Mouse (Mus musculus) C2C12 (cell line): ENCODE data around the gene Mfsd2b. TPM values are rescaled to one million over a fixed set of nuclear protein-coding genes. Genes with fewer than 3 reads are reported as not detected.
"Not testable (repeated sequence)": the region's sequence is repeated elsewhere in the genome, so short reads cannot be mapped to it uniquely, and the experiment has no call there.

ENCODE experiments used
- H3K27me3 ChIP-seq: one replicate; pipeline ENCODE4 v1.6.1; 2011; ENCODE audit not compliant: control insufficient read depth, insufficient read depth, insufficient read length
- H3K36me3 ChIP-seq: one replicate; pipeline ENCODE4 v1.6.1; 2011; ENCODE audit not compliant: control insufficient read depth, insufficient read depth
- H3K4me3 ChIP-seq: one replicate; pipeline ENCODE4 v1.5.1; 2011; ENCODE audit warnings: mild to moderate bottlenecking, control low read depth; ENCODE audit not compliant: poor library complexity, insufficient read depth, severe bottlenecking
- H3K79me2 ChIP-seq: one replicate; pipeline ENCODE4 v1.6.1; 2011; ENCODE audit not compliant: control insufficient read depth, insufficient read depth
- H3K79me3 ChIP-seq: one replicate; pipeline ENCODE4 v1.6.1; 2011; ENCODE audit warnings: low read depth, control low read depth
- H3ac ChIP-seq: one replicate; pipeline ENCODE3; 2011; ENCODE audit warnings: low read depth; ENCODE audit not compliant: control insufficient read depth, insufficient read length
- CEBPB ChIP-seq: IDR thresholded peaks from one replicate; pipeline ENCODE4 v1.6.1; 2011; ENCODE audit warnings: low read depth, mild to moderate bottlenecking, control low read depth, moderate library complexity
- CTCF ChIP-seq: IDR thresholded peaks from one replicate; pipeline ENCODE4 v1.5.1; 2011; ENCODE audit not compliant: control insufficient read depth, insufficient read depth, insufficient read length
- FOSL1 ChIP-seq: IDR thresholded peaks from one replicate; pipeline ENCODE4 v1.8.0; 2011; ENCODE audit warnings: mild to moderate bottlenecking, low read length; ENCODE audit not compliant: poor library complexity, insufficient read depth, severe bottlenecking
- MAX ChIP-seq: IDR thresholded peaks from one replicate; pipeline ENCODE4 v1.6.1; 2011; ENCODE audit warnings: mild to moderate bottlenecking, control low read depth
- MYOD1 ChIP-seq: IDR thresholded peaks from one replicate; pipeline ENCODE4 v1.6.1; 2011; ENCODE audit warnings: low read depth; ENCODE audit not compliant: control insufficient read depth, insufficient read length
- MYOG ChIP-seq: IDR thresholded peaks from one replicate; pipeline ENCODE4 v1.6.1; 2011; ENCODE audit not compliant: control insufficient read depth, insufficient read length; ENCODE audit errors: extremely low read depth
- USF1 ChIP-seq: IDR thresholded peaks from one replicate; pipeline ENCODE4 v1.6.1; 2011; ENCODE audit warnings: low read depth, mild to moderate bottlenecking, control low read depth, moderate library complexity
- polyA plus RNA-seq: library from polyadenylated mRNA; unstranded; fragments of >200 nt; fragmentation: generic; extraction: Trizol; gene quantifications from one replicate; pipeline ENCODE4 v1.2.1, GENCODE M21; 2012; ENCODE audit warnings: missing spikeins

Gene Mfsd2b
- polyA plus RNA-seq, 1 experiment: 0.08 TPM

GRCm38 (mm10) chr12:4898024-4898423 is 23.9 kb upstream of the Mfsd2b start:
- Histone ChIP-seq H3K79me2 (no peaks in the 10 kb centered on the region), H3K79me3 (no peaks in the 10 kb centered on the region), H3ac (no peak overlapping the region), H3K36me3 (peaks cover 18% of the 10 kb centered on the region), H3K27me3 (no peaks in the 10 kb centered on the region), H3K4me3 (no peak overlapping the region)
- TF ChIP-seq CEBPB (no peak), MYOG (no peak), MAX (no peak), USF1 (no peak)

- H3K27me3 ChIP-seq: no peaks in the 10 kb centered on the region
- H3K79me2 ChIP-seq: no peaks in the 10 kb centered on the region
- H3K4me3 ChIP-seq: no peak overlapping the region
- H3K79me3 ChIP-seq: no peaks in the 10 kb centered on the region
- no peak overlapping the region for H3ac ChIP-seq
- H3K36me3 ChIP-seq: peaks cover 26% of the 10 kb centered on the region
- TF ChIP-seq USF1 (no peak), FOSL1 (no peak), MAX (no peak), MYOD1 (no peak), CEBPB (no peak)
These were observed 15.7 kb upstream of the Mfsd2b start for GRCm38 (mm10) chr12:4889891-4890290.

GRCm38 (mm10) chr12:4889251-4889650 is 15.1 kb upstream of the Mfsd2b start:
- Histone ChIP-seq H3K27me3 (no peaks in the 10 kb centered on the region), H3K4me3 (no peak overlapping the region), H3K79me2 (no peaks in the 10 kb centered on the region), H3K79me3 (no peaks in the 10 kb centered on the region), H3ac (no peak overlapping the region), H3K36me3 (peaks cover 26% of the 10 kb centered on the region)
- no peak for TF ChIP-seq CTCF
- no peak for TF ChIP-seq FOSL1
- TF ChIP-seq CEBPB: no peak
- TF ChIP-seq MYOD1: no peak
- no peak for TF ChIP-seq MYOG
- no peak for TF ChIP-seq USF1
- no peak for TF ChIP-seq MAX

GRCm38 (mm10) chr12:4888739-4889138 is 14.6 kb upstream of the Mfsd2b start:
- Histone ChIP-seq H3K79me2 (no peaks in the 10 kb centered on the region), H3K79me3 (no peaks in the 10 kb centered on the region), H3K36me3 (peaks cover 23% of the 10 kb centered on the region), H3K27me3 (no peaks in the 10 kb centered on the region), H3ac (no peak overlapping the region), H3K4me3 (no peak overlapping the region)
- TF ChIP-seq USF1: no peak
- TF ChIP-seq FOSL1: no peak
- TF ChIP-seq CTCF: no peak
- no peak for TF ChIP-seq MAX
- no peak for TF ChIP-seq CEBPB
- TF ChIP-seq MYOD1: no peak
- TF ChIP-seq MYOG: no peak

GRCm38 (mm10) chr12:4886581-4886980 is 12.4 kb upstream of the Mfsd2b start:
- not testable (repeated sequence) for H3K79me2 ChIP-seq, H3K4me3 ChIP-seq, H3ac ChIP-seq

GRCm38 (mm10) chr12:4885062-4885461 is 10.9 kb upstream of the Mfsd2b start:
- Histone ChIP-seq H3K36me3 (peaks cover 18% of the 10 kb centered on the region), H3K79me2 (no peaks in the 10 kb centered on the region), H3ac (no peak overlapping the region), H3K27me3 (no peaks in the 10 kb centered on the region), H3K79me3 (no peaks in the 10 kb centered on the region), H3K4me3 (no peak overlapping the region)
- no peak for TF ChIP-seq CEBPB
- no peak for TF ChIP-seq CTCF
- no peak for TF ChIP-seq FOSL1
- TF ChIP-seq MAX: no peak

More at GRCm38 (mm10) chr12:4886581-4886980, 12.4 kb upstream of the Mfsd2b start:
- peaks cover 25% of the 10 kb centered on the region for H3K36me3 ChIP-seq
- not testable (repeated sequence) for H3K27me3 ChIP-seq, H3K79me3 ChIP-seq

GRCm38 (mm10) chr12:4882086-4882485 is 7.9 kb upstream of the Mfsd2b start:
- no peaks in the 10 kb centered on the region for H3K27me3 ChIP-seq
- no peak overlapping the region for H3K4me3 ChIP-seq
- no peaks in the 10 kb centered on the region for H3K79me2 ChIP-seq
- H3K79me3 ChIP-seq: no peaks in the 10 kb centered on the region
- no peak overlapping the region for H3ac ChIP-seq
- H3K36me3 ChIP-seq: peaks cover 31% of the 10 kb centered on the region
- TF ChIP-seq MYOD1 (no peak), USF1 (no peak), CEBPB (no peak)
